Mouse (Mus musculus): ENCODE results near the gene Gopc. TPM values are rescaled to one million over a fixed set of nuclear protein-coding genes. Genes with fewer than 3 reads are reported as not detected.
"Not testable (repeated sequence)": the region's sequence is repeated elsewhere in the genome, so short reads cannot be mapped to it uniquely, and the experiment has no call there.

The Gopc gene
- total and polyA plus RNA-seq, 3 experiments: 4.2 to 12.0 (median 11.9) TPM

DNA sequence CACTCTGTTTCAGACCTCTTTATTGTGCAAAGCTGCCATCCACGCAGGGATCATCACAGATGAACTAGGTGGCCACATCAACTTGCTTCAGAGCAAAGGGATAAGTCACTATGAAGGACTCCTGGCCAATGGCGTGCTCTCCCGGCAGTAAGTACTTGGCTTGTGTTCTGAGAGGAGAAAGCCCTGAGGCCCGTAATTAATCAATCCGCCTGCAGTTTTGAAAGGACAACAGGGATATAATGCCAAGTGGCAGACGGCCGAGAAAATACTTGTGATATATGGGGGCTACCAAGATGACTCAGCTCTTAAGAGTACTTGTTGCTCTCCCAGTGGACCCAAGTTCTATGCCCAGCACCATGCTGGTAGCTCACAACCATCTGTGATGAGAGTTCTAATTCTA, 77.3 kb downstream of the Gopc start:
- H3K79me2 ChIP-seq (replicated peaks; ENCODE audit: control insufficient read depth, insufficient read depth, low read length): no peaks in the 10 kb centered on the region
- H3K9ac ChIP-seq (ENCODE audit: low read depth, low read length): no peak overlapping the region
- H3K36me3 ChIP-seq (ENCODE audit: control insufficient read depth, insufficient read depth, low read length): no peaks in the 10 kb centered on the region; the same call in 1 of the 2 replicates
- intact Hi-C loops (cut with DNase I): no loop called here
- no peak for TF ChIP-seq POLR2A (IDR thresholded peaks at IDR 0.05; ENCODE audit: insufficient read depth, low read depth, low read length)
- TF ChIP-seq CTCF (IDR thresholded peaks at IDR 0.05): no peak
- TF ChIP-seq EP300 (IDR thresholded peaks at IDR 0.05; ENCODE audit: insufficient read depth, low read depth, low read length): no peak
- H3K27ac ChIP-seq: no peak overlapping the region
- H3K4me3 ChIP-seq: no peak overlapping the region
- no peak for DNase-seq
- H3K27me3 ChIP-seq (ENCODE audit: control insufficient read depth, insufficient read depth, low read length): no peaks in the 10 kb centered on the region
- peaks cover under 1% of the 10 kb centered on the region for H3K4me1 ChIP-seq (ENCODE audit: control insufficient read depth, insufficient read depth, low read length)
- 83% methylated on average over 7 of the region's 7 CpGs for WGBS

GRCm38 (mm10) chr10:52302271-52302670, 79.7 kb downstream of the Gopc start:
- intact Hi-C loops (cut with DNase I): no loop called here
- H3K27me3 ChIP-seq (ENCODE audit: control insufficient read depth, insufficient read depth, low read length): no peaks in the 10 kb centered on the region
- H3K79me2 ChIP-seq (replicated peaks; ENCODE audit: control insufficient read depth, insufficient read depth, low read length): no peaks in the 10 kb centered on the region
- H3K4me1 ChIP-seq (ENCODE audit: control insufficient read depth, insufficient read depth, low read length): no peaks in the 10 kb centered on the region
- H3K9ac ChIP-seq (ENCODE audit: low read depth, low read length): no peak overlapping the region
- TF ChIP-seq EP300 (IDR thresholded peaks at IDR 0.05; ENCODE audit: insufficient read depth, low read depth, low read length): no peak
- no peak for TF ChIP-seq CTCF (IDR thresholded peaks at IDR 0.05)
- TF ChIP-seq POLR2A (IDR thresholded peaks at IDR 0.05; ENCODE audit: insufficient read depth, low read depth, low read length): no peak
- no peak for DNase-seq
- H3K4me3 ChIP-seq: no peak overlapping the region
- no peaks in the 10 kb centered on the region for H3K36me3 ChIP-seq (ENCODE audit: control insufficient read depth, insufficient read depth, low read length)
- no peak overlapping the region for H3K27ac ChIP-seq

- no peaks in the 10 kb centered on the region for H3K4me1 ChIP-seq (ENCODE audit: control insufficient read depth, insufficient read depth, low read length)
- H3K9ac ChIP-seq (ENCODE audit: low read depth, low read length): no peak overlapping the region
- no peak overlapping the region for H3K4me3 ChIP-seq
- intact Hi-C loops (cut with DNase I): no loop called here
- no peaks in the 10 kb centered on the region for H3K27me3 ChIP-seq (ENCODE audit: control insufficient read depth, insufficient read depth, low read length)
- no peaks in the 10 kb centered on the region for H3K79me2 ChIP-seq (replicated peaks; ENCODE audit: control insufficient read depth, insufficient read depth, low read length)
- no peak for DNase-seq
- no peak overlapping the region for H3K27ac ChIP-seq
- no peaks in the 10 kb centered on the region for H3K36me3 ChIP-seq (ENCODE audit: control insufficient read depth, insufficient read depth, low read length)
- 92% methylated on average over 4 of the region's 4 CpGs for WGBS
- TF ChIP-seq EP300 (IDR thresholded peaks at IDR 0.05; ENCODE audit: insufficient read depth, low read depth, low read length) (no peak), CTCF (IDR thresholded peaks at IDR 0.05) (no peak), POLR2A (IDR thresholded peaks at IDR 0.05; ENCODE audit: insufficient read depth, low read depth, low read length) (no peak)
These were observed 80.2 kb downstream of the Gopc start for GRCm38 (mm10) chr10:52301766-52302165.

DNA sequence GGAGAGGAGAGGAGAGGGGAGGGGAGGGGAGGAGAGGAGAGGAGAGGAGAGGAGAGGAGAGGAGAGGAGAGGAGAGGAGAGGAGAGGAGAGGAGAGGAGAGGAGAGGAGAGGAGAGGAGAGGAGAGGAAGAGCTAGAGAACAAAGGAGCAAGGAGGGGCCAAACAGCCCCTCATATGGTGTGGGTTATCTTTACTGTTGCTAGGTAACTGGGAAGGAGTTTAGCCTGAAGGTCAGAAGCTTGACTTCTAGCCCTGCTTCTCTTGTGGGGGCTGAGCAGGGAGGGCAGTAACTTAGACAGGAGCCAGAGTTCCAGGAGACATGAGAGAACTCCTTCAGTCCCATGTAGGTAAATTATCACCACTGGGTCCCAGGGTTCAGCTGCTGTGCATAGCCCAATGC, 83.4 kb downstream of the Gopc start:
- DNase-seq; H3K4me3 ChIP-seq; H3K27me3 ChIP-seq (ENCODE audit: control insufficient read depth, insufficient read depth, low read length); H3K27ac ChIP-seq; H3K9ac ChIP-seq (ENCODE audit: low read depth, low read length); H3K79me2 ChIP-seq (replicated peaks; ENCODE audit: control insufficient read depth, insufficient read depth, low read length); H3K4me1 ChIP-seq (ENCODE audit: control insufficient read depth, insufficient read depth, low read length); H3K36me3 ChIP-seq (ENCODE audit: control insufficient read depth, insufficient read depth, low read length); intact Hi-C loops (cut with DNase I): not testable (repeated sequence)

GRCm38 (mm10) chr10:52295934-52296333, 86.0 kb downstream of the Gopc start:
- no peak for DNase-seq
- no peaks in the 10 kb centered on the region for H3K27me3 ChIP-seq (ENCODE audit: control insufficient read depth, insufficient read depth, low read length)
- intact Hi-C loops (cut with DNase I): loop anchor here (2.0 kb wide), 2 partner anchors 17 to 63 kb away; partner anchors contain the start of gene Dcbld1
- H3K27ac ChIP-seq: peak overlapping the region; percentile 27
- 85% methylated on average over 2 of the region's 2 CpGs for WGBS
- H3K4me3 ChIP-seq: no peak overlapping the region
- no peak for TF ChIP-seq POLR2A (IDR thresholded peaks at IDR 0.05; ENCODE audit: insufficient read depth, low read depth, low read length)
- TF ChIP-seq CTCF (IDR thresholded peaks at IDR 0.05): no peak
- TF ChIP-seq EP300 (IDR thresholded peaks at IDR 0.05; ENCODE audit: insufficient read depth, low read depth, low read length): no peak
- H3K36me3 ChIP-seq (ENCODE audit: control insufficient read depth, insufficient read depth, low read length): peaks cover 7% of the 10 kb centered on the region; the same call in 1 of the 2 replicates
- no peaks in the 10 kb centered on the region for H3K79me2 ChIP-seq (replicated peaks; ENCODE audit: control insufficient read depth, insufficient read depth, low read length)
- peaks cover 3% of the 10 kb centered on the region for H3K4me1 ChIP-seq (ENCODE audit: control insufficient read depth, insufficient read depth, low read length)
- H3K9ac ChIP-seq (ENCODE audit: low read depth, low read length): no peak overlapping the region

GRCm38 (mm10) chr10:52293921-52294577, 87.9 kb downstream of the Gopc start:
- H3K27me3 ChIP-seq (ENCODE audit: control insufficient read depth, insufficient read depth, low read length): no peaks in the 10 kb centered on the region
- H3K4me3 ChIP-seq: no peak overlapping the region
- no peaks in the 10 kb centered on the region for H3K79me2 ChIP-seq (replicated peaks; ENCODE audit: control insufficient read depth, insufficient read depth, low read length)
- 38% methylated on average over 4 of the region's 4 CpGs for WGBS
- peaks cover 7% of the 10 kb centered on the region; the same call in 1 of the 2 replicates for H3K36me3 ChIP-seq (ENCODE audit: control insufficient read depth, insufficient read depth, low read length)
- DNase-seq: no peak
- intact Hi-C loops (cut with DNase I): loop anchor here (2.0 to 5.0 kb wide), 3 partner anchors 15 to 88 kb away; partner anchors contain the start of genes Dcbld1 and Gopc
- TF ChIP-seq EP300 (IDR thresholded peaks at IDR 0.05; ENCODE audit: insufficient read depth, low read depth, low read length): no peak
- TF ChIP-seq CTCF (IDR thresholded peaks at IDR 0.05): no peak
- TF ChIP-seq POLR2A (IDR thresholded peaks at IDR 0.05; ENCODE audit: insufficient read depth, low read depth, low read length): no peak
- H3K9ac ChIP-seq (ENCODE audit: low read depth, low read length): no peak overlapping the region
- peak overlapping the region; percentile 86 for H3K27ac ChIP-seq
- H3K4me1 ChIP-seq (ENCODE audit: control insufficient read depth, insufficient read depth, low read length): peaks cover 3% of the 10 kb centered on the region

GRCm38 (mm10) chr10:52292391-52292790, 89.5 kb downstream of the Gopc start:
- H3K27ac ChIP-seq; H3K27me3 ChIP-seq (ENCODE audit: control insufficient read depth, insufficient read depth, low read length); DNase-seq; H3K4me1 ChIP-seq (ENCODE audit: control insufficient read depth, insufficient read depth, low read length); H3K4me3 ChIP-seq; H3K36me3 ChIP-seq (ENCODE audit: control insufficient read depth, insufficient read depth, low read length); H3K9ac ChIP-seq (ENCODE audit: low read depth, low read length); H3K79me2 ChIP-seq (replicated peaks; ENCODE audit: control insufficient read depth, insufficient read depth, low read length): not testable (repeated sequence)
- intact Hi-C loops (cut with DNase I): loop anchor here (5.0 kb wide), 1 partner anchor 90 kb away; the partner anchor contains the start of gene Gopc
- WGBS: 65% methylated on average over 1 of the region's 1 CpGs
